Mouse (Mus musculus) embryo, embryonic 9.5 days (tissue): ENCODE measurements around the gene Cmah.
A peak's percentile ranks its signal among the peaks of the same experiment; 100 is the strongest.

Experiments
- DNase-seq: peaks from one replicate; pipeline ENCODE4 v3.0.0-alpha.2; 2017; ENCODE audit errors: extremely low spot score

Gene Cmah

GRCm38 (mm10) chr13:24327201-24327600 lies at the start of gene Cmah:
Gene Cmah (plus strand): TSS chr13:24327404.
- DNase-seq = no peak

DNA sequence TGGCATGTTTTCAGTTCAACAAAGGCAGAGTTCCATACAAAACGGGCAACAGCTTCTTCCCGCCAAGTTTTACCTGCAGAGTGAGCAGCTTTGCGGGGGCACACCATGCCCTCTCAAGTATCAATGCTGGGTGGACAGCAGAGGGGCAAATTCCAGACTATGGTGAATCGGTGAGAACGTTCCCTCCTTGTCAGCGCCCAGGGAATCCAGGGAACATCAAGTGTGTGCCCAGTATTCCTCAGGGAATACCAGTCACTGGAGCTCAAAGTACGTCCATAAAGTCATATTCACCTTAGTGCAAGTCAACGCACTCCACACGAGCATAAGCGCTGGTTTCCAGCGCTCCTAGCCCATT lies 47.8 kb upstream of the Cmah start:
- no peak for DNase-seq

GRCm38 (mm10) chr13:24279762-24280438 lies 47.3 kb upstream of the Cmah start:
- DNase-seq = peak; percentile 54

DNA sequence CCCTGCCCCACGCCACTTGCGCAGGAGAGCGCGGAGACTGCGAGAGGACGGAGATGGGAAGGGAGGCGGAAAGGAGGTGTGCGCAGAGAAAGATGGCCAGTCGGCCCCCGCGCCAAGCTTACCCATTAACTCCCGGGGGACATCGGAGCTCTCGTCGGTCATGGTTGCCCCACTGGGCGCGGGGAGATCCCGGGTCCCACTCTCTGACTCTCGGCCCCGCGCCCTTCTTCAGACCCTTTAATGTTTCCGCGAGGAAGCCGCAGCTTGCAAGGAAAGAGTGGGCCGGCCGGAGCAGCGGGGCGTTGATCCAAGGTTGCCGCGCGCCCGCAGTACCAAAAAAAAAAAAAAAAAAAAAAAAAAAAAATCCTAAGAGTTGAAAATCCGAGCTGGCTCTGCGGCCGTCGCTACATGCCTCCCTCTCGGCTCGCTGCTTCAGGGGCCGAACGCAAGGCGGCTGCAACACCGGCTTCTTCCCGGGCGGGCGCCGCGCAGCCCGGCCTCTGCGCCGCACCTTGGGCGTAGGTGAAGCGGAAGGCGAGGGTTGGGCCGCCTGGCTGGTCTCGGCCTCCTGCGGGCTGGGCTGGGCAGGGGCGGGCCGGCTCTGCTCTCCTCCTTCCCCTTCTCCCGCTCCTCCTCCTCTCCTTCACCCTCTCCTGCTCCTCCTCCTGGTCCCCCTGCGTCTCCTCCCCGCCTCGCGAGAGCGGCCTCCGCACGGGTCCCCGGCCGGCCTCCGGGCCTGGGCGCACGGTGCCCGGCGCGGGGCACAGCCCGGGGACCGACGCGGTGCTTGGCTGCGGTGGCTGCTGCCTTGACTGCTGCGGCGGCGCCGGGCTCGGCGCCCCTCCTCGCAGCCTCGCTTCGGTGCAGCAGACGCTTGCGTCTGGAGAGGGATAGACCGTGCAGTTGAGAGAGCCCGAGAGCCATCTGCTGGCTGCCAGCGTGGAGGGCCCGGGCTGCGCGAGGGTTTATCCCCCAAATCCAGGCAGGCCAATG lies 46.5 kb upstream of the Cmah start, which contains the start of gene Carmil1:
TSS of gene Carmil1 (minus strand) at position 357 of the 993 bp plus-strand sequence.
- peak; percentile 90 for DNase-seq

DNA sequence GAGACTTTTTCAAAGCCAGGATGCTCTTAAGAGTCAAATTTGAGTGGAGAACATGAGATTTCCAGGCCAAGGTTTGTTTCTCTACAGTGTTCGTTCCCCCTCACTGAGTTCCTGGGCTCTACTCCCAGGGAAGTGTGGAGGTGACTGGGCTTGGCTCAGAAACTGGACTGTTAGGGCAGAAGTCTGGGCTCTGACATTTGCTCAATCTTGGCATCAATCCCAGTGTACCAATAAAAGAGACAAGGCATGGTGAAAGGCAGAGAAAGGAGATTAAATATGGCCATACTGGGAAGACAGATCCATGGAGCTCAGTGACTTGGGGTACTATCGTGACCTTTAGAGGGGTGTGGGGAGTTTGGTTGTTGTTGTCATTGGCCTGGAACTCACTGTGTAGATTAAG lies 39.8 kb upstream of the Cmah start:
- no peak for DNase-seq

DNA sequence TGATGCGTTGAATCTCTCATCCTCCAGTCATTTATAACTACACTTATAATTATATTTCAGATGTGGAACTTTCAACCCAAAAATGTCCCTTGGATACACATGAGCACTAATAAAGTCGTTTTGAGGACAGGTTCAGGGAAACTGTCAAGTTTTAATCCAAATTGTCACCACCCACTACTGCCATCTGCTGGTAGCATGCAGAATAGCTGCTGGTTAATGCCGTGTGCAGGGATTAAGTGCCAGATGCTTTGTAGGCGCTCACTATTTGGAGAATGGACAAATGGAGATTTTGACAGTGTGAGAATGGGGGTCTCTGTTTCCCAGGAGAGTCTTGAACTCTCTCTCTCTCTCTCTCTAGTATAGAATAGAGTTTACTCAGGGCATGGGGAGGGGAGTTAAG lies 30.0 kb upstream of the Cmah start:
- peak; percentile 57 for DNase-seq

- DNase-seq = no peak
Measured at GRCm38 (mm10) chr13:24305486-24305885, 21.7 kb upstream of the Cmah start.

- DNase-seq = no peak
Measured at GRCm38 (mm10) chr13:24306248-24306647, 21.0 kb upstream of the Cmah start.

- DNase-seq = no peak
Measured at GRCm38 (mm10) chr13:24311011-24311940, 15.9 kb upstream of the Cmah start.

- no peak for DNase-seq
Measured at GRCm38 (mm10) chr13:24316563-24316962, 10.6 kb upstream of the Cmah start.

GRCm38 (mm10) chr13:24318618-24319017 lies 8.6 kb upstream of the Cmah start:
- peak; percentile 22 for DNase-seq

DNA sequence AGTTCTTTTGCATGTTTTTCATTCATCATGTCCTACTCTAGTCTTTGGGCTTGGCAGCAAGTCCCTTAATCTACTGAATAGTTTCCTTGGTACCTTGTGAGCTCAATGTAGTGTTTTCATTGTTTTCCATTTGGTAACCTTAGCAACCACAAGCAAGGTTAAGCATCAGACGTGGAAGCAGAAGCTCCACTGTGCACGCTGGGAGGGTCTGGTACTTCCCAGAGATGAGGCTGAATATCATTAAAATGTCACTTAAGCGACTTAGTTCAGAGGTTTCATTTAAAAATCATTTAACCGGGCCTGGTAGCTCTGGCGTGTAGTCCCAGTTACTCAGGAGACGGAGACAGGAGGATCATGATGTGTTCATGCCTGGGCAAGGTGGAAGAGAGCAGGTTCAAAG lies 5.9 kb upstream of the Cmah start:
- no peak for DNase-seq

- no peak for DNase-seq
Measured at GRCm38 (mm10) chr13:24328036-24328817, 1.0 kb downstream of the Cmah start.

GRCm38 (mm10) chr13:24330128-24330527 lies 2.9 kb downstream of the Cmah start:
- DNase-seq = no peak

GRCm38 (mm10) chr13:24330836-24331523 lies 3.8 kb downstream of the Cmah start:
- DNase-seq = no peak

- DNase-seq = no peak
Measured at GRCm38 (mm10) chr13:24332537-24332936, 5.3 kb downstream of the Cmah start.

GRCm38 (mm10) chr13:24336818-24337217 lies 9.6 kb downstream of the Cmah start:
- DNase-seq = no peak

DNA sequence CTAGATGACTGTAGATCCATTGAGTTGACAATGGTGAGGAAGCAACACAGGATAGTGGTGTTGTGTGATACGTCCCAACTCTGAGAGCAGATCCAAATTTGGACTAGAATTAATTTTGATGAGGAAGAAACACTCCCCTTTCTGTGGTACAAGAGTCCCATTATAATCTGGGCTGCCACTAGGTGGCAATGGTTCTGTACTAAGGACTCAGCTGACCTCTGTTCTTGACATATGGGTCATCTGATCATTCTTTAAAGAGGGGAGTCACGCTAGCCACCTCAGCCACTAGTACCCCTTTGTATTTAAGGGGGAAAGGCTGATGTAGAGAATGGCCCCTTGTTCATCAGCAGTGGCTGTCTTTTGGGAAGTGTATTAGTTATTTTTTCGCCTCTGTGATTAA lies 10.7 kb downstream of the Cmah start:
- no peak for DNase-seq

- no peak for DNase-seq
Measured at GRCm38 (mm10) chr13:24338343-24338861, 11.2 kb downstream of the Cmah start.

DNA sequence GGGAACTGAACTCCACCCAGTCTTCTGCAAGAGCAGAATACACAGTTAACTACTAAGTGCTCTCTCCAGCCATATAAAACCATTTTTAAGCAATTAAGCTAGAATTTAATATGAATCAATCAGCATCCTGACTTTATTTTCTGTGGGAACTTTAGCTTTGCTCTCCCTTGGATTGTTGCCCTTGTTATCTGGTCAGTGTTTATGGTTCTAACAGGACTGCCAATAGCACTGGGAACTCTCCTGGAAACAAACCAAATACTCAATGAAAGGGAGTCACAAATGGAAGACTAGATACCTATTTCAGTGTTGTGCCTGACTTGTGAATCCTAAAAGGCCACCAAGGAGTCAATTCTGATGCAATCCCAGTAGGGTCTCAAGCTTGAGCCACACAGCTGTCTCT lies 12.7 kb downstream of the Cmah start:
- no peak for DNase-seq
